Mouse (Mus musculus): ENCODE results near the gene Trim7. TPM values are rescaled to one million over a fixed set of nuclear protein-coding genes. Genes with fewer than 3 reads are reported as not detected.
A peak's percentile ranks its signal among the peaks of the same experiment; 100 is the strongest.

The Trim7 gene
- total and polyA plus RNA-seq, 2 experiments from 2014 or later: 3.7 to 7.7 TPM

DNA sequence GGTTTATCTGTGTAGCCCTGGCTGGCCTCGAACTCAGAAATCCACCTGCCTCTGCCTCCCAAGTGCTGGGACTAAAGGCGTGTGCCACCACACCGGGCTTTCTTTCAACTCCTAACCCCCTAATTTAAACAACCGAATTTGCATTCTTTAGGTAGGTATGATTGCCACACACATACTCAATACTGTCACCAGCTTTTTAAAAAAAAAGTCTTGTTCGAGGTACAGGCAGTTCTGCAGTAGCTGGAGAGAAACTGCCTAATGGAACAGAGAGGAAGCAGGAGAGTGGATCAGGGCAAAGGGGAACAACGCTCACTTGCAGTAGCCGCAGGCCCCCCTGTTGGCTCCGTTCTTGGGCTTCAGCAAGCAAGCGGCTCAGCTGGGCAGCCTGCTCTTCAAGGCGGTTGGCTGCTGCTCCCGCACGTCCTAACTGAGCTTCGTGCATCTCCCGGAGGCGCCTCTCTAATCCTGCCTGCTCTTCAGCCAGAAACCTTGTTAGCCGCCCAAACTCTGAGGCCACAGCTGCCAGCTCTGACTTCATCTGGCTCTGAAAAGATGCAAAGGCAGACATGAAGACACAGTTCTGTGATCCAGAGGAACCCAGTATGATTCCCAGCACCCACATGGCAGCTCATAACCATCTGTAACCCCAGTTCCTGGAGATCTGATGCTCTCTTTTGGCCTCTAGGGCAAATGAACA, 17.1 kb upstream of the Trim7 start:
- Histone ChIP-seq H3K4me1 (ENCODE audit: insufficient read depth, low read length) (no peaks in the 10 kb centered on the region), H3K4me2 (ENCODE audit: low read depth, low read length) (no peak overlapping the region), H3K4me3 (ENCODE audit: low read length) (no peak overlapping the region), H3K27ac (no peak overlapping the region), H3K9me3 (ENCODE audit: low read length) (no peaks in the 10 kb centered on the region), H3K9ac (replicated peaks; ENCODE audit: low read length) (no peak overlapping the region), H3K27me3 (ENCODE audit: insufficient read depth, low read length) (no peaks in the 10 kb centered on the region), H3K36me3 (ENCODE audit: insufficient read depth, low read length) (peaks cover 77% of the 10 kb centered on the region)
- no peak for TF ChIP-seq CTCF (IDR thresholded peaks at IDR 0.05; ENCODE audit: low read depth)
- WGBS: 56% methylated on average over 16 of the region's 16 CpGs
- 0 out of 2 replicates have a peak, but pooled peaks have one; percentile 24 for ATAC-seq
- DNase-seq (ENCODE audit: low spot score): no peak

DNA sequence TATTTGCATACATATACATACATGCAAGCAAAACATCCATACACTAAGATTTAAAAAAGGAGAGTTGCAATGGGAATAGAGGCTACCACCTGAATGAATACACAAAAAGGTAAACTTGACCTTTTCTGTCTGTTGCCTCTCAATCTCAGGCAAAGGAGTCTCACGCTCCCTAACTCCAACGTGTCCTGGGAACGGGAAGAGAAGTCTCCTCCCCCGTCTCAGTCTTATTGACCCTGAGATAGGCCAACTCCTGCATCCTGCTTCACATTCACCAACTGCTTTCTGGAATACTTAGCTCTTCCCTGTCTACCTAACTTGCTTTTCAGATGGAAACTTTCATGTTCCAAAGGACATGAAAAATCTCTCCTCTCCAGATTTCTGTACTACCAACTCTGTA, 16.5 kb upstream of the Trim7 start:
- no peak overlapping the region for H3K27ac ChIP-seq
- no peak for ATAC-seq

DNA sequence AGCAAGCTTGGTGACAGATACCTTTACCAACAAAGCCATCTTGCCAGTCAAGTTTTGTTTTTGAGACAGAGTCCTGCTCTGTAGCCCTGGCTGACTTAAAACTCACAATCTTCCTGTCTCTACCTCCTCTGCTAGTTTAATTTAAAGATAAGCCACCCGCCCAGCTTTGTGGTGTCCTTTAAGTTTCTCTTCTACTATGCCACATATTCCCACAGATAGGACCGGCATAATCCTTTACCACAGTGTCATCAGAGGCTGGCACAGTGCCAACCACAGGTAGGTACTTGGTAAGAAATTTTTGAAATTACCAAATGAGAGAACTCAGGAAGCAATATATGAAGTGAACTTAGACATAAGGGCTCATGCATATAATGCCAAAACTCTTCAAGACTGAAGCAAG, 15.8 kb upstream of the Trim7 start:
- Histone ChIP-seq H3K9ac (replicated peaks; ENCODE audit: low read length) (no peak overlapping the region), H3K4me1 (ENCODE audit: insufficient read depth, low read length) (peaks cover under 1% of the 10 kb centered on the region; the same call in 1 of the 2 replicates), H3K4me2 (ENCODE audit: low read depth, low read length) (no peak overlapping the region), H3K4me3 (ENCODE audit: low read length) (no peak overlapping the region), H3K36me3 (ENCODE audit: insufficient read depth, low read length) (peaks cover 65% of the 10 kb centered on the region), H3K9me3 (ENCODE audit: low read length) (no peaks in the 10 kb centered on the region), H3K27ac (no peak overlapping the region), H3K27me3 (ENCODE audit: insufficient read depth, low read length) (no peaks in the 10 kb centered on the region)
- no peak for ATAC-seq
- 84% methylated on average over 2 of the region's 2 CpGs for WGBS
- TF ChIP-seq CTCF (IDR thresholded peaks at IDR 0.05; ENCODE audit: low read depth): no peak
- DNase-seq (ENCODE audit: low spot score): no peak

More for the DNA sequence above, 16.5 kb upstream of the Trim7 start:
- 62% methylated on average over 4 of the region's 4 CpGs for WGBS
- Histone ChIP-seq H3K36me3 (ENCODE audit: insufficient read depth, low read length) (peaks cover 72% of the 10 kb centered on the region), H3K9ac (replicated peaks; ENCODE audit: low read length) (no peak overlapping the region), H3K4me3 (ENCODE audit: low read length) (no peak overlapping the region), H3K4me1 (ENCODE audit: insufficient read depth, low read length) (no peaks in the 10 kb centered on the region), H3K27me3 (ENCODE audit: insufficient read depth, low read length) (no peaks in the 10 kb centered on the region), H3K9me3 (ENCODE audit: low read length) (no peaks in the 10 kb centered on the region), H3K4me2 (ENCODE audit: low read depth, low read length) (no peak overlapping the region)
- TF ChIP-seq CTCF (IDR thresholded peaks at IDR 0.05; ENCODE audit: low read depth): no peak
- no peak for DNase-seq (ENCODE audit: low spot score)

DNA sequence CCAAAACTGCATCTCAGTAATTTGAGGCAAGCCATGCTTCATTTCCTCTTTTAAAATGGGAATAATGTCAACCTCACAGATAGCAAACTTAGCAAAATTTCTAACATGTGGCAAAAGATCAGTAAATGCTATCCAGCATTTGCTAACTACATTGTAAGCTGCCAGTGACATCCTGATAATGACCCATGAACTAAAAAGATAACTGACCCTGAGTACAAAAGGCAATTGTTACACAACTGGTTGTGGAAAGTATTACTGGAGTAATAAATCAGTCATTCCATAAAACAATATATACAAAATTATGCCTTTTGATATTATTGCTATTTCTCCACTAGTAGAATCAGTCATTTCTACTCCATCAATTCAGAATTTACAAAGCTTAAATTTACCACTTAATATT, 12.2 kb upstream of the Trim7 start:
- no peak for TF ChIP-seq CTCF (IDR thresholded peaks at IDR 0.05; ENCODE audit: low read depth)
- no peak for DNase-seq (ENCODE audit: low spot score)
- no peak for ATAC-seq
- H3K9ac ChIP-seq (replicated peaks; ENCODE audit: low read length): no peak overlapping the region
- no peaks in the 10 kb centered on the region for H3K9me3 ChIP-seq (ENCODE audit: low read length)
- H3K27me3 ChIP-seq (ENCODE audit: insufficient read depth, low read length): no peaks in the 10 kb centered on the region
- H3K27ac ChIP-seq: no peak overlapping the region
- H3K36me3 ChIP-seq (ENCODE audit: insufficient read depth, low read length): peaks cover 33% of the 10 kb centered on the region
- H3K4me3 ChIP-seq (ENCODE audit: low read length): no peak overlapping the region
- H3K4me2 ChIP-seq (ENCODE audit: low read depth, low read length): no peak overlapping the region
- peaks cover 13% of the 10 kb centered on the region for H3K4me1 ChIP-seq (ENCODE audit: insufficient read depth, low read length)

DNA sequence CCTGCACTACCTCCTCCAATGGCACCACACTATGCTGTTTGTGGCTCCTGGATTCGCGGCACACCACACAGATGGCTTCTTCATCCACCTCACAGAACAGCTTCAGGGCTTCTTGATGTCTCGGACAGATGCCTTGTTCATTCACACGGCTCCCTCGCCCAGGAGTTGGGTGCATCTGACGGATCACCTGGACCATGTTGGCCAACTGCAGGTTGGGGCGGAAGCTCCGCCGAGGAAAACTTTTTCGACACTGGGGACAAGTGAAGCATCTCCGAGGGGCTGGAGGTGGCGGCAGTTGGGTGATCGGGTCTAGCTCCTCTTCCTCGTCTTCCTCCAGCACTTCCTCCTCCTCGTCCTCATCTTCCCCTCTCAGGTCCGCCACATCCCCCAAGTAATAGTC, 10.1 kb upstream of the Trim7 start:
- DNase-seq (ENCODE audit: low spot score) (no peak), ATAC-seq (no peak)
- peak overlapping the region; percentile 98 for H3K27ac ChIP-seq
- WGBS: 71% methylated on average over 16 of the region's 16 CpGs
- peak overlapping the region; percentile 93 for H3K4me2 ChIP-seq (ENCODE audit: low read depth, low read length)
- H3K36me3 ChIP-seq (ENCODE audit: insufficient read depth, low read length): peaks cover 16% of the 10 kb centered on the region
- TF ChIP-seq CTCF (IDR thresholded peaks at IDR 0.05; ENCODE audit: low read depth): no peak
- no peaks in the 10 kb centered on the region for H3K27me3 ChIP-seq (ENCODE audit: insufficient read depth, low read length)
- H3K4me3 ChIP-seq (ENCODE audit: low read length): peak overlapping the region; percentile 77
- H3K4me1 ChIP-seq (ENCODE audit: insufficient read depth, low read length): peaks cover 13% of the 10 kb centered on the region
- no peaks in the 10 kb centered on the region for H3K9me3 ChIP-seq (ENCODE audit: low read length)
- H3K9ac ChIP-seq (replicated peaks; ENCODE audit: low read length): peak overlapping the region; percentile 84; the same call in 1 of the 2 replicates

DNA sequence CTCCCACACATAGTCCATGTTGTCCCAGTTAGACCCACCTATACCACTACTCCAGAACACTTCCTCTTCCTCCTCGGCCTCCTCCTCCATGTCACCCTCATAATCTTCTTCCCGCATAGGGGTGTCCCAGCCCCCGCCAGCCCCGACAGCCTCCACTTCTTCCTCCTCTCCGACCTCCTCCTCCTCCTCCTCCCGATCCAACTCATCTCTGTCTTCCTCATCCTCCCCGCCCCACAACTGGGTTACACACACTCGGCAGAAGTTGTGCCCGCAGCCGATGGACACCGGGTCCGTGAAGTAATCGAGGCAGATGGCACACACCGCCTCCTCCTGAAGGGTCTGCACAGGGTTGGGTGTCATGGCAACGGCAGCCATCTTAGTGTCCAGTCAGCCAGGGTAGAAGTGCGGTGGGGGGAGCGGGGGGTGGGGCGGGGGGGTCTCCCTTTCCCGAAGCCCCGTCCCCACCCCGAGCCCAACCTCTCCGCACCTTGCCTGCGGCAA, 9.6 kb upstream of the Trim7 start:
- DNase-seq (ENCODE audit: low spot score) (peak; percentile 82), ATAC-seq (peak; percentile 74)

More for the DNA sequence above, 9.6 kb upstream of the Trim7 start:
- WGBS: 3% methylated on average over 22 of the region's 23 CpGs
- peaks cover 13% of the 10 kb centered on the region for H3K4me1 ChIP-seq (ENCODE audit: insufficient read depth, low read length)
- H3K4me2 ChIP-seq (ENCODE audit: low read depth, low read length): peak overlapping the region; percentile 93
- peaks cover 11% of the 10 kb centered on the region for H3K36me3 ChIP-seq (ENCODE audit: insufficient read depth, low read length)
- no peaks in the 10 kb centered on the region for H3K27me3 ChIP-seq (ENCODE audit: insufficient read depth, low read length)
- H3K4me3 ChIP-seq (ENCODE audit: low read length): peak overlapping the region; percentile 77
- H3K9me3 ChIP-seq (ENCODE audit: low read length): no peaks in the 10 kb centered on the region
- no peak for TF ChIP-seq CTCF (IDR thresholded peaks at IDR 0.05; ENCODE audit: low read depth)
- H3K9ac ChIP-seq (replicated peaks; ENCODE audit: low read length): peak overlapping the region; percentile 84
- H3K27ac ChIP-seq: peak overlapping the region; percentile 98
